Mouse (Mus musculus) cerebellum, postnatal 36 days (tissue): Measurements from ENCODE around the gene Arhgef10l.

ENCODE experiments used
- DNase-seq, 2 experiments: peaks; one replicate each; pipeline ENCODE4 v3.0.0; 2021 to 2022; ENCODE audit warnings: mixed read lengths in 2 of 2

The Arhgef10l gene

GRCm38 (mm10) chr4:140562461-140563178 is 103.2 kb downstream of the Arhgef10l start:
- DNase-seq, result peak in 1 of 2 experiments; percentile 30

- DNase-seq, result no peak
Observed at GRCm38 (mm10) chr4:140561744-140562143, 104.1 kb downstream of the Arhgef10l start.

GRCm38 (mm10) chr4:140559862-140560261 is 106.0 kb downstream of the Arhgef10l start:
- no peak for DNase-seq

DNA sequence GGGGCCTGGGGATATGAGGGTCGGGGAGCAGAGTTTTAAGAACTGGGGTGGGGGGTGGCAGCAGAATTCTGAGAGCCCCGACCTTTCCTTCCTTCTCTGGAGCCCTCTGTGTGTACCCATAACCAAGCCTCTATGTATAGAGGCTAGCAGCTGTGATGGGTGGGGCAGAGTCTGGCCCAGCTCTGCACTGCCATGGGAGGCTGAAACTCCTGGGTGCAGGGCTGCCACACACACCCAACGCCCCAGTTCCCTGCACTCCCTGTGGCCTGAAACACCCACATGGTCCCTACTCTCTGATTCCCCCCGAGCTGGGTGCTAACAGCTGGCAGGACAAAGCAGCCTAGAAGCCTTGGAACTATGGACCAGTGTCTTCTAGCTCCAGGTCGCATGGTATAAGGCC is 107.6 kb downstream of the Arhgef10l start:
- no peak for DNase-seq

DNA sequence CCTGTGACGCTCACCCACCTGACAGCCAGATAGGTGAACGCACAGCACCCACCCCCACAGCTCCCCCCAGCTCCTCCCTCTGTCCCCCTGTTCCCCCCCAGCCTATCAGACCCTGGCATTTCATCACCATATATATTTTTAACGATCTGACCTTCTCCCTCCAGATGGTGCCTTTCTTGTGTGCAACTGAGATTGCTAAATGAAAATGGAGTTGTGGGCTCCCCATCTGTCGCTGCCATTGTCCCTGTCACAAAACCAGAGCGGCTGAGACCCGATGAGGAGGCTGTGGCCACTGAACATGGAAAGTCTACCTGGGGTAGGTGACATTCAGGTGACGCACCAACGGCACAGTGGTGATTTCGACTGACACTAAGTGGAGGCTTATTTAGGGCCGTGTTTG is 109.3 kb downstream of the Arhgef10l start:
- DNase-seq, result no peak

GRCm38 (mm10) chr4:140555273-140555672 is 110.5 kb downstream of the Arhgef10l start:
- DNase-seq, result peak; percentile 79 to 86

DNA sequence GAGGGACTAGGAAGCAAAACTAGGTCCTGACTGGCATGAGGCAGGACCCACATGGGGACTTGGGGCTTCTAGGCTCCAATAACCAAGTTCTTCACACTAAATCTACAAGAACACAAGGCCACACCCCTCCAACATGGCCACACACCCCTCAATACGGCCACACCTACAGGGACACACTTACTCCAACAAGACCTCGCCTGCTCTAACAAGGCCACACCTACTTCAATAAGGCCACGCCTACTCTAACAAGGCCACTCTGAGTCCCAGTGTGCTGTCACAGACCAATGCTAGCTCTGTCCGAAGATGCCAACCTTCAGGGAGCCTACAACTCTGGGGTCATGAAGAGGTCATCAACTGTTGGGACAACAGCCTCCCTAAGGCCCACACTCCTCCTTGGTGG is 111.3 kb downstream of the Arhgef10l start:
- DNase-seq, result no peak

- DNase-seq, result no peak
Observed at GRCm38 (mm10) chr4:140551766-140552165, 114.0 kb downstream of the Arhgef10l start.

DNA sequence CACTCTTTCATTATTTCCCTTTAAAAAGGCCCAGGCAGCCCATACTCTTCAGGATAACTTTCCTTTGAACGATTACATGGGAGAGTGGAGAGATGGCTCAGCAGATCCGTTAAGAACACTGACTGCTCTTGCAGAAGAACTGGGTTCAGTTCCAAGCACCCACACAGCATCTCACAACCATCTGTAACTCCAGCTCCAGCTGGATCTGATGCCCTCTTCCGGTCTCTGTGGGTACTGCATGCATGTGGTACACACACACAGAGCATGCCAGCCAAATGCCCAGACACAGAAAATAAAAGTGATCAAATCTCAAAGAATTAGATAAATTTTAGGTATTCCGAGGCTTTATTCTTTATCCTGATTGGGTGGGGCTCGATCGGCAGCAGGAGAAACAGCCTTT is 115.1 kb downstream of the Arhgef10l start:
- DNase-seq, result no peak

DNA sequence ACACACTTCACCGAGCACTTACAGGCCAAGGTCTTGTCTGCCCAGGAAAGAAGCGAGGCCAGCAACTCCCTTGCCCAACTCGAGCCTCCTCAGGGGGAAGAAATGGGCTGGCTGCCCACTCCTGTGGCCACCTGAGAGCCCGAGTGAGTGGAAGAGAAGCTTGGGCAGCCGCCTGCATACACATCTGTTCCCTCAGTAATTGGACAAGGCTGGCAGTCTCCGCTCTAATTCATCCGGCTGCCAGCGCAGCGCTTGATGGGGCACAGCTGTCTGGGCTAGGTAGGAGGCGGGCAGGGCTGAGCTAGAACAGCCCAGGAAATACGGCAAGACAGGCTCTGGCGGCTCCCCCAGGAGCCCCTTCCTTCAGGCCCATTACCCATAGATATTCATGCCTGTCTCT is 115.8 kb downstream of the Arhgef10l start:
- peak in 1 of 2 experiments; percentile 28 for DNase-seq

- peak; percentile 90 for DNase-seq
Observed at GRCm38 (mm10) chr4:140547488-140547887, 118.3 kb downstream of the Arhgef10l start.

DNA sequence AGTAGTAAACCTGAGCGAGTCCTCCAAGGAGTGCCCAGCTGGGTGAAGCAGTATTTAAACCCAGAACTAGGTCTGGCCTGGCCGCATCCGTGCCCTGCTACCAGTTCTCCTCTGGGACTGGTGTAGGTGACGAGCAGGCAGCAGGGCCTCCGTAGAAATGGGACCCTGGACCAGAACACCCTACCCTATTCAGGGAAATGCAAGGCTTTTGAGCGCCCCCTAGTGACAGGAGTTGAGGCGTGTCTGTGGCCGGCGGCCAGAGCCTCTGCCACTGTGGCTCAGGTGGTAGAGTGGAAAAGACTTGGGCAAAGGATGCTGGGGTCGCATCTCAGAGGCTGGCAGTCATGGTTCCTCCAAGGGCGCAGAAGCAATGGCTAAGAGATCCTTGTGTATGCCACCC is 126.7 kb downstream of the Arhgef10l start:
- peak; percentile 80 to 83 for DNase-seq

DNA sequence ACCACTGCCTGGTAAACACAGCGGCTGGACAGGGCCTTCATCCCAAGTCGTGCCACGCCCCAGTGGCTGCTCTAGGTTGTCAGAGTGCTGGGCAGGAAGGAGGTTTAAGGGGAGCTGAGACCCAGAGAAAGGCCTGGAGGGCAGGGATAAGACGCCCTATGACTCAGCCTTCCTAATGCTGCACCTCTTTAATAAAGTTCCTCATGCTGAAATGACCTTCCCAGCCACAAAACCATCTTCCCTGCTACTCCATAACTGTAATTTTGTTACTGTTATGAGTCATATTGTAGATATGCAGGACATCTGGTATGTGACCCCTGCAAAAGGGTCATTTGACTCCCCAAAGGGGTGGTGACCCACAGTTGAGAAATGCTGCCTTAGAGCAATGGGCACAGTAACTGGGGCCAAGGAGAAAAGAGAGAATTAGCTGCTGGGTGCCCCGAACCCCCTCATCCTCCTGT is 128.2 kb downstream of the Arhgef10l start:
- no peak for DNase-seq

DNA sequence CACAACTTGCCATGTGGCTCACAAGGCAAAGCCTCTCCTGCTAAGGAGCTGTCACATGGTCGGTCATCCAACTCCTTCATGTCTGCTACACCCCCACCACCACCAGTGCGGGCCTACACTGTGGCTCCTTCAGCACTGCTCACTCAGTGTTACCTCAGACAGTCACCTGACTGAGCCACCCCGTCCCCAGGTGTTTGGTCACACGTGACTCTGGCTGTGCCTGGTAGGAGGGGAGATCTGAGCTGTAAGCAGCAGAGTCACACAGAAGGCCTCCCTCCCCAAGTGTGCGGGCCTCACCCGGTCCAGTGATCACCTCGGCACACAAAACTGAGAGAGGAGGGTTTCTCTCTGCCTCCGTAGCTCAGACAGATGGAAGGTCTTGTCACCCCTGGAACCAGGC is 130.5 kb downstream of the Arhgef10l start:
- no peak for DNase-seq

- DNase-seq, result no peak
Observed at GRCm38 (mm10) chr4:140532270-140532669, 133.5 kb downstream of the Arhgef10l start.

DNA sequence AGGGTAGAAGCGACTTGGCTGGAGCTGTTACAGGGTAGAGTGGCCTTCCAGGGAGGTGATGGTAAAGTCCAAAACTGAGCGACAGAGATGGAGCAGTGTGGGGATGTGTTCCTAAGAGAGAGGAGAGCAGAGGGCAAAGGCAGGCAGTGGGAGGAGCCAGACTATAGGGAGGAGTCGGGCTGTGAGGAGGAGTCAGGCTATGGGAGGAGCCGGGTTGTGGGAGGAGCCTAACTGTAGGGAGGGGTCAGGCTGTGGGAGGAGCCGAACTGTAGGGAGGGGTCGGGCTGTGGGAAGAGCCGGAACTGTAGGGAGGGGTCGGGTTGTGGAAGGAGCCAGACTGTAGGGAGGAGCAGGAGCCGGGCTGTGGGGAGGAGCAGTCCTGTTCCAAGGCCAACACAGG is 134.8 kb downstream of the Arhgef10l start:
- no peak for DNase-seq

GRCm38 (mm10) chr4:140529735-140530134 is 136.1 kb downstream of the Arhgef10l start:
- DNase-seq, result no peak

DNA sequence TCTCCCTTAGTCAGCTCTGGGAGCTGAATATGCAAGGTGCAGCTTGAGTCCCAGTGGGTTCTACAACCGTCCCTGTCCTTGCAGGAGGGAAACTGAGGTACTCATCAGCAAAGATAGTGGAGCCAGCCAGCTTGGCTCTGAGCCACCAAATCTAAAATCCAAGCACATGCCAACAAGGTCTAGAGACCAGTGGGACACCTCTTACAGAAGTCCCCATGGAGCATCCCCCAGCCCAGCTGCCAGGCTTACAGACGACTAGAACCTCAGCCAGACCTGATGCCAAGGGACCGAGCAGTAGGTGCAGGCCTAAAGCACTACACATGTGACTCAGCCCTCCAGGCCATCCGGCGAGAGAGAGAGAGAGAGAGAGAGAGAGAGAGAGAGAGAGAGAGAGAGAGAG is 137.4 kb downstream of the Arhgef10l start:
- no peak for DNase-seq

DNA sequence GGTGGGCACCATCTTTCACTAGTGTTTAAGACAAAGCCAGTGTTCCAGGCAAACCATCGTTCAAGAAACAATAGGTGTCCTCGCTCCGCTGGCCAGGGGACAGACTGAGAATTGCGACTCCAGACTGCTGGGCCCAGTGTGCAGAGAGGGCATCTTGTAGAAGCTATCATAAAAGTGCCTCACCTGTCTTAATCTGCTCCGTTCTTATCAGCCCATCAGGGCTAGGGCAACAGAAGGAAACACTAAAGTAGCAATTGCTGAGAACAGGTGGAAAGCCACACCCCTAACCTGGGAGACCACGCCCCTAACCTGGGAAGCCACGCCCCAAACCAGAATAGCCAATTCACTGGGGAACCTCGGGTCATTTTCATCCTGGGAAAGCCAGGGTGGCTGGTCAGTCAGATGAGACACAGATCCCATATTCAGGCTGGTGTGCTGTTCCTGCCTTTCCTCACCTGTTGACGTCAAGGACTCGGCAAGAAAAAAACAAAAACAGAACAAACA is 140.1 kb downstream of the Arhgef10l start:
- DNase-seq, result no peak

- no peak for DNase-seq
Observed at GRCm38 (mm10) chr4:140524927-140525326, 140.9 kb downstream of the Arhgef10l start.

DNA sequence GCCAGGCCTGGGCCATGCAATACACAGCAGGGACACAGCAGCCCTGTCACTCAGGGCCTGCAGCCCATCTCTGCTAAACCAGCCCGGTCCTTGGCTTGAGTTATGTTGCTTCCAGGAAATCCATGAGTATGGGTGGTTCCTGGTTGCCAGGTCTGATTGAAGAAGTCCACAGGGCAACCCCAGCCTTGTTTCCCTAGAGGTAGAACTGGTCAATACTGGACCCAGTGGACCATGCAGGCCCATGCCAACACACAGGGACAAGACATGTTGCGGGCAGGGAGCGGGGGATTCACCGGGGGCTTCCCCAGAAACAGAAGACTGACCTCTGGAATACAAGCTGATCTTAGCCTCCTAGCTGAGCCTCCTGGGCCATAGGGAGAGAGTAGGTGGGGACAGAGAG is 142.9 kb downstream of the Arhgef10l start:
- DNase-seq, result no peak

DNA sequence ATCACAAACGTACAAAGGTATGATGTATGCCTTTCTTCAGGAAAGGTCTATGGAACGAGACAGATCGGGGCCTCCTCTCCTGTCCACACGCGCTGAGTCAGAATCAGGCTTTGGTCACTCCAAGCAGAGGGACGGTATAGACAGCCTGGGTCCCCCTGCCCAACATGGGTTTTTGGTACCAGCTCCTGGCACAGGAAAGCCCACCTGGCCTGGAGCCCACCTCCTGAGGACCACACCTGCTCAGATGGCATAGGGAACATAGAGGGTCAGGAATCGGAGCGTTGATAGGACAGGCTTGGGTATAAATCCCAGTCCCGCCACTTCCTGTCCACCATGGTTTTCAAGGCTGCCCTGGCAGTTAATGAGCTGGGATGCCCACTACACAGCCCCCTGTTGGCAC is 145.1 kb downstream of the Arhgef10l start:
- no peak for DNase-seq

- no peak for DNase-seq
Observed at GRCm38 (mm10) chr4:140513797-140514196, 152.0 kb downstream of the Arhgef10l start.

GRCm38 (mm10) chr4:140509856-140510255 is 156.0 kb downstream of the Arhgef10l start:
- no peak for DNase-seq
